Mouse (Mus musculus) 416B (cell line): ENCODE data around the gene Slc7a11.

Source experiments
- DNase-seq: peaks from one replicate; pipeline ENCODE4 v3.0.0; 2011; ENCODE audit warnings: low read depth

Slc7a11 gene

DNA sequence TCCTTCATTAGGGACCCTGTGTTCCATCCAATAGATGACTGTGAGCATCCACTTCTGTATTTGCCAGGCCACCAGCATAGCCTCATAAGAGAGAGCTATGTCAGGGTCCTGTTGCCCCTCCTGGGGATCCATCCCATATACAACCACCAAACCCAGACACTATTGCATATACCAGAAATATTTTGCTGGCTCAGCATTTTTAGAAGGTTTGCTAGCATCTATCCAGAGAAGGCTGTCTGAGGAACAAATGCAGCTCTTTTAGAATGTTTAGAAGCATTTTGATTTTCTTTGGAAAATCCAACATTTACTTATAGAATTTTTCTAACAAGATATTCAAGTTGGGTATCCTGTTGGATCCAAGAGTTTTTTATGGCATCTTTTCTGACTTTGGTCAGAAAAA is 299.3 kb downstream of the Slc7a11 start:
- DNase-seq, result no peak

DNA sequence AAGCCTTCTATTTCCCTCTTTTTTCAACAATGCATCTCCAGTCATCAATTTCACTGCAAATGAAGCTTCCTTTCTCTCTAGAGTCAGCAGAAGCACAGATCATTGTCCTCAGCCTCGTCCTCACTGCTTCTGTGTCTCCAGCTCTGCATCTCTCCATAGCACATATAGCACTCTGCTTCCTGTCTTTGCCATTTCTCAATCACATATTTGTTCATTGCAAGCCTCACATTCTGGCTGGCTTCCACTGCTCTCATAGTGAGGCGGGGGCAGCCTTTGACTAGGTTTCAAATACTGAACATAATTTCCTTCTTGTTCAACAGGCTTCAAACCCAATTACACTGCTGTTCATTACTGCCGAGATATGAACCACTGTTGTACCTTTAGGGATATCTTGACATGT is 305.1 kb downstream of the Slc7a11 start:
- no peak for DNase-seq

DNA sequence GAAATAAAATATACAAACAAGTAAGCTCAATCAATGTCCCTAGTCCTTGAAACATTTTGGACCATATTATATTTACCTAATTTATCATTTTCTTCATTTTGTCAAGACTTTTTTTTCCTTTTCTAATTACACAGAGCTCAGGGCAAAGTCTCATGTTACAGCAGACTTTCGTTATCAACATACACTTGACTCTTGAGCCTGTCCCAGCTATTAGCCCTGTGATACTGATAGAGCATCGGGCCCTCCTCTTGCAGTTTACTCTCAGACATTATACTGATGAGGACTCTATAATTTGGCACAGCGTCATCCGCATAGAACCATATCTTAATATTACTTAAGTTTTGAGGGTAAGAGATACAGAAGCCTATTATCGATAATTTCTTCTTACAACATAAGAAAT is 311.2 kb downstream of the Slc7a11 start:
- DNase-seq, result no peak

- DNase-seq, result no peak
These were observed 313.1 kb downstream of the Slc7a11 start for GRCm38 (mm10) chr3:50130319-50130718.

DNA sequence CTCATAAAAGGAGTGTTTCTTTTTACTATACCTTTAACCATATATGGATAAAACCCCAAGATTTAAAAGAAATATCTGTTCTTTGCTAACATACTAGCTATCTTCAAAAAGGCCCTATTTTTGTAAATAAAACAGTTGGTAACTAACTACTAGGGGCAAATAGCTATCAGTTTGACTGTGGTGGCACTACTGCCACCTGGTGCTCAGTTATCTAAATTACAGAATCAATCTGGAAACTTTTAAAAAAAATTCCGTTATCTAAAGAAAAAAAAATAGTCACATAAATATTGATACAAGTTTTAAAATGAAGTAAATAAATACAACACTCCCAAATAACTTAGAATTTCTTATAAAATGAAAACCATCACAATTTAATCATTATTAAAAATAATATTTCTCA is 322.4 kb downstream of the Slc7a11 start:
- peak; percentile 3 for DNase-seq

GRCm38 (mm10) chr3:50116266-50116665 is 327.1 kb downstream of the Slc7a11 start:
- DNase-seq, result no peak

DNA sequence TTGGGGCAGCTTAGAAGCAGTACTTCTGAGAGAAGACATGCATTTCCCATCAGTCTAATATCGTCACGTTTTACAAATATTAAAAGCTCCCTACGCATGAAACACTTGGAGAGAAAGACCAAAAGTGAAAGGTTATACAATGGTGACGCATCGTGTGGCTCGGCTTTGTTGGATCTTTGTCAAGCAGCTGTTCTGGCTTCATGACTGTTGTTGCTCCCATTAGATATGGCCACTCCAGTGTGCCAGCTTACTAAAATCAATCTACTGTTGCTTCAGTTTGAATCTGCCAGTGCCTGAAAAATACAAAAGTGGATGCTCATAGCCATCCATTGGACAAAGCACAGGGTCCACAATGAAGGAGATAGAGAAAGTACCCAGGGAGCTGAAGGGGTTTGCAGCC is 337.9 kb downstream of the Slc7a11 start:
- no peak for DNase-seq

DNA sequence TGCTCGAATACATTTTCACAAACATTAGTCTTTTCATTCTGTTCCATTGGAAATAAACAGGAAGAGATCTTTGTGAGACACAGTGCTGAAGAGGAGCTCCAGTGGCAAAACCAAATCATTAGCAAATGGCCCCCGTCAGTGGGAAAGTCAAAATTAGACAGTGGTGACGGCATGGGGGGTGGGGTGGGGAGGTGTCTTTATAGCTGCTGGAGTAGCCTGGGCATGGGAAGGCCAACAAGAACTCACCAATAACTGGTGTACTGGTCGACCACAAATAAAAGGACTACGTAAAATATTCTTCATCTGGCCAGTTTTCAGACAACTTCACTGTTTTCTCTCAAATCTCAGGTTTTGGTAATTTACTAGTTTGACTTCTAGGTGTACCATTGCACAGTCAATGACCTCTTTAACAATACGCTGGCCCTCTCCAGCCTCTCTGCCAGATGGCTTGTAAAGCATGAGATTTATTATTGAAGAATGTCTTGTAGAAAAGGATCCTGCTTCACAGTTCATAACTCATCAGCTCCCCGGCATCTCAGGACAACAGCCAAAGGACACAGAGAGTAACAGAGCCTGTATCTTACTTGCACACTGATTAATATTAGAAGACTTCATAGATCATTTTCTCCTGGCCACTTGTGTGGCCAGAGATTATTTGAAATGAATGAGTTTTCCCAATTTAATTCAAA is 348.9 kb downstream of the Slc7a11 start:
- DNase-seq, result no peak

DNA sequence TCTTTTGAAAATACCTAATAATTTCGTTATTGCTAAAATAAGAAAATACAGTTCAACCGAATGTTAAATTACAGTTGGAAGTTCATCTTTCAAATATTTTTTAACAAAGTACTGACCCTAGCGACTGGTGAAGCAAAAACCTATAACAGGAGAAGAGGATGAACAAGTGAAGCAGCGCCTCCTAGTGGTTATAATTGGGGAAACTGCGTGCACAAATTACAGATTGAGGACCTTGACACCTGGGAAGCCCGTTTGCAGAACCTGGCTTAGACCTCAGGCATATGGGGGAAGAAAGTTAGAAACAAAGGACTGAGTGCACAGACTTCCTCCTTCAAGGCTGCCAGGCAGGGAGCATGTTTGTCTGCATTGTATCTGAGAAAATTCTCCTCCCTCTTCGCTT is 366.4 kb downstream of the Slc7a11 start:
- peak; percentile 62 for DNase-seq

GRCm38 (mm10) chr3:50063396-50063795 is 380.0 kb downstream of the Slc7a11 start:
- peak; percentile 2 for DNase-seq

GRCm38 (mm10) chr3:50044666-50045065 is 398.7 kb downstream of the Slc7a11 start:
- DNase-seq, result no peak

DNA sequence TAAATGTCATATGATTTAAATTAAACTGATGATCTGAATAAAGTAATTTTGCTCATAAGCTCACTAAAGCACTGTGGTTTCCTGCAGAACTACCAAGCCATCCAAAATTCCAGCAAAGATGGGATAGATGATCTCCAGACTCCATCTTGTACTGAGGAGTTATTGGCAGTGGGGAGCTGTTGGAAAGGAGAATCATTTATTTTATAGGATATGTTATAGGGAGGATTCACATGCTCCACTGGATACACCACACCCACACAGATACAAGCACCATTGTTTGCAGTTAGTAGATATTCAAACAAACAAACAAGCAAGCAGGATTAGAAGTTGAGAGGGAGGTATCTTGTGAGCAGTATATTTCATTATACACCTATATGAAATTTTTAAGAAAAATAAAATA is 399.3 kb downstream of the Slc7a11 start:
- no peak for DNase-seq

DNA sequence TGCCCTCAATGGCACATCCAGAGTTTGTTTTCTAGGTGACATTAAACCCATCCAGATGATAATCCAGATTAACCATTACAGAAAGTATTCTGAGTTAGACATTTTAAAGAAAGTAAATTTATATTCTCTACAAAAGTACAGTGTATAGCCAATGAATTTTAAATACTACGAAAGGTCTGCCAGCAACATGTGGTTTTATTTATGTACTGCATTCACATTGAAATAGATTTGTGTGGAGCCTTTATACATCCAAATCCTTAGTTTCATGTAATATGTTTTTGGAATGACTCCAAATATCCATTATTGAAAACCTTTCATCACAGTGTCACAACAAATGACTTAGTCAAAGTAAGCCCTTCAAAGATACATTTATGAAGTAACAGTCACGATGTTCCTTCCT is 402.3 kb downstream of the Slc7a11 start:
- DNase-seq, result no peak

DNA sequence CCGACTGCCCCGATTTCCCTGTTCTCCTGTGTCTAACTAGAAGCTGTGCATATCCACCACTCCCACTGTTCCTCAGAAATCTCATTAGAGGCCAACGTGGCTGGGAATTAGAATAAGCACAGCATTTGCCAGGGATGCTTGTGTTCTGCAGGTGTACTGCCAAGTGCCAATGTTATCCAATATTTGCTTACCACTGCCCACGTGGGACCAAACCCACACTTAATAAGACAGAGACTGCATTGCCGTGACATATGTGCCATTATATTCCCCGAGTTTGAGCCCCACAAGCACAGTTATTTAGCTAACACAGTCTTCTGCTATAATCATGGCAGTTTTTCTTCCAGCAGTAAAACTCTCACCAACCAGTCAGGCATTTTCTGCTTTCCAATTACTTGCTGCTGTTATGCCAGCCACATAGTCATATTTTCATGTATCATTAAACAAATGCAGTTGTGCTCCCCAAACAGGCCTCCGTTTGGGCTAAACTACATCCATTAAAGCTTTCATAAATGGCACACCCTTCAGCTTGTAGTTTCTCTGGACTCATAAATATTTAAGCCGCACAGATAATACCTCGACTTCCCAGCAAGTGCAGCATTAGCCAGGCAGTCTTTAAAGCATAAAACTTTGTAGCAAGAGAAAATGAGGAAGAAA is 407.4 kb downstream of the Slc7a11 start:
- no peak for DNase-seq

GRCm38 (mm10) chr3:50033325-50033724 is 410.1 kb downstream of the Slc7a11 start:
- peak; percentile 46 for DNase-seq

DNA sequence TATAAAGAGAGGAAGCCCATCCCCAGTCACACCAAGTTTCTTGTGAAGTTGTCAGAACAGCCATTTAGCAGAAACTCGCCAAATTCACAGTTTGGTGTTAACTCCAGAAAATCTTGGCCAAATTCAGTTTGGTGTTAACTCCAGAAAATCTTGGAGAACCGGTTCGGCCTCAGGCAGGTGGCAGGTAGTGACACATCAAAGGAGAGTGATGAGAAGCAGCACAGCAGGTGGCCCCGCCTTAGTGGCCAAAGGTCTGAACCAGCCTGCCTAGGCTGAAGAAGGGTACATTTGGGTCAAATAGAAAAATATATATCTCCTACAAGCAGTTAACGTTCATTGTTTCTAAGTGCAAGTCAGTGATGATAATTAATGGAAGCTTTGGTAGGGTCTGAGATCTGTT is 417.4 kb downstream of the Slc7a11 start:
- no peak for DNase-seq

- DNase-seq, result no peak
These were observed 429.0 kb downstream of the Slc7a11 start for GRCm38 (mm10) chr3:50014396-50014795.

DNA sequence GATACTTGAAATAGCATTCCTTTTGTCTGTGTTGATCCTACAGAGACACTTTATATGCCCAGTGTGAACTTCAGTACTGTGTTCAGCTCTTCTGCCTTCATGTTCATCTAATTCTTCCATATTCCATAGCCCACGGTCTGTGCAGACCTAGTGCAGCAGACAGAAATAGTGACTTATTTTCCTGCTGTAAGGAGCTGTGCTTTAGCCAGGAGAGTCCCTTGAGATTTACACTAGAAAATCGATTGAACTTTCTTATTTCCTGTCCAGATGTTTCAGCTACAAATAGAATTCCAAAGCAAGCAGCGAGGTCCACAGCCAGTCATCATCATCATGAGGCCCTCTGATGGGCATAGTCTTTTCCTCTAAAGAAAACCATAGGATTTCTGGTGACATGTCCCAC is 431.4 kb downstream of the Slc7a11 start:
- no peak for DNase-seq

- DNase-seq, result no peak
These were observed 439.3 kb downstream of the Slc7a11 start for GRCm38 (mm10) chr3:50003970-50004683.

DNA sequence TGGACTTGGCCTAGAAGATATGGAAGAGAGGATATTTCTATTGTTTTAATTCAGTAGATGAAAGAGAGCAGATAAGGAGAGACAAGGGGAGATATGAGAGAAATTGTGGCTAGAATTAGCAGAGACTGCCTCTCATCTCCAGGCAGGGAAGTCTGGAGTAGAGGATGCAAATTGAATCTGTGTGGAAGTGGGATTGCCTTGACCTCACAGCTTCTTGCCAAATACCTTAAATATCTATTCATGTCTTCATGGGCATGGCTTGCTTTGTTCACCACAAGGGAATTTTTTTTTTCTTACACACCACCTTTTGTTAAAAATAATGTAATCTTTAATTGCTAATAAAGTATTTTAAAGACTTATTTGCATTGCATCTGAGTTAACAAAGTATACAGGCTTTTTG is 441.3 kb downstream of the Slc7a11 start:
- DNase-seq, result no peak

GRCm38 (mm10) chr3:50001635-50002034 is 441.8 kb downstream of the Slc7a11 start:
- no peak for DNase-seq

DNA sequence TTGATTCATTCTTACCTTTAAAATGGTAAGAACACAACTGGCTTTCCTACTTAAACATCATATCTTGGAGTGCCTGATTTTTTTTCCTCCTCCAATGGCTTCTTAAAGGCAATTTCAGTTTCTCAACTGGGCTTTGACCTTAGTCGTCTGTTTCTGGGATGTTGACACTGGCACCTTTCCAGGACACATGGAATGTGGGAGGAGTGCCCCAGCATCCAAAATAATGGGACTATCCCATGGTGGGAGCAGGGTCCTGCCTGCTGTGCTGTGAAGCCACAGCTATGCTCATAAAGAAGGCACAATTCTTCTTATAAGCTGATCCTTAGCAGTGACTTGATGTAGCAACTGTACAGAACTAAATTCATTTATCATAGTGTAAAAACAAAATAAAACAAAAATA is 450.5 kb downstream of the Slc7a11 start:
- DNase-seq, result no peak

DNA sequence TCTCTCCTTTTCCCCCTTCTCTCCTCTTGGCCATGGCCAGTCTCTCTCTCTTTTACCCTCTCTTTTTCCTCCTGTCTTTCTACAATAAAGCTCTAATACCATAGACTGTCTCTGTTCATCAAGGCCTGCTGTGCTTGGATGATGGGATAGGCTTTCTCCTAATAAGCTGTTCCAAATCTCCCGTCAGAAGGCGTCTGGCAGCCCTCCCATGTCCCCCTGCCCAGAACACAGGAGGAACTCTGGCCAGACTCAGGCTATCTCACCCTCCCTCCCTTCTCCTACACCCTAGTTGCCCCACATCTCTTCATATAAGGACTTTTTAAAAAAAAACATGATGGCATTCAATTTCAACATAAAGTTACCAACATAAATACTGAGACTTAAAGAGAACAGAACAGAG is 456.2 kb downstream of the Slc7a11 start:
- no peak for DNase-seq
